Mouse (Mus musculus): ENCODE data around the gene Ankef1. TPM values are rescaled to one million over a fixed set of nuclear protein-coding genes. Genes with fewer than 3 reads are reported as not detected.

Ankef1 gene
- polyA plus RNA-seq, 1 experiment = not detected

DNA sequence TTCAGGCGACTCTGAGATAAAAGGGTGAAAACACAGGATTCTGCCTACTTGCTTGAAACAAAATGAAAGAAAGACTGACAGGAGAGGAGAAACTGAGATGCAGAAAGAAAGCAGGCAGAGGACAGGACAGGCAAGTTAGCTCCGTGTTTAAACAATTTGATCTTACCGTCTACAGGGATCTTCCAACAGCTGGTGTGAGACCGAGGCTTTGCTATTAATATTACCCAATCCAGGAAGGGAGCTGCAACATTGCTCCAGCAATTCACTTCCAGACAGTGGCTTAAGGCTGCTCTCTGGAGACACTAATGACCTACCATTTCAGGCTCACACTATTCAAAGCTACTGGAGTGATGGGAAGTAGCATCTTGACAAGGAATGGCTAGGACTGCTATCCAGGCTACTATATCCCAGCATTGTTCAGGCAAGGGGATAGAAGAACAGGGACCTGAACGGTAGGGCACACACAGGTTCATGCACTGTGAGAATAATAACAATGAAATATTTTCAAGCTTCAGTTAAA is 99.0 kb downstream of the Ankef1 start:
- no peak for TF ChIP-seq CTCF (IDR thresholded peaks at IDR 0.05; ENCODE audit: low read depth, low read length)
- no peaks in the 10 kb centered on the region for H3K9me3 ChIP-seq (replicated peaks; ENCODE audit: control insufficient read depth, insufficient read depth, low read length, poor library complexity, severe bottlenecking)

DNA sequence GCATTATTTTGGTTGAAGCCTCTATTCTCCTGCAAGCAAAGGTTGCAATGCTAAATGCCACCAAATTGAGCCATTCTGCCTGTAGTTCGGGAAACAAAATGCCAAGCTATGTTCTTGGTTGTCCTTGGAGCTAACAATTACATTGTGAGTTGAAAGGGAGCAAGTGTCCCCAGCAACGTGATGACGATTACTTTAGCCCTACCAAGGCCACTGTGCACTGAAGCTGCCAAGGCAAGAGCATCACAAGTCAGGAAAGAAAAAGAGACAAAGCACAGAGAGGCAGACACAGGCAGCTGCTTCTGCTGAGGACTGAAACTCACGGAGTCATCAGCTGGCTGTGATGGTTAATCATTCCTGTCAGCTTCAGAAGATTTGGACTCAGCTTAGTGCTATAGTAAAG is 99.5 kb downstream of the Ankef1 start:
- Histone ChIP-seq H3K9me3 (replicated peaks; ENCODE audit: control insufficient read depth, insufficient read depth, low read length, poor library complexity, severe bottlenecking) (no peaks in the 10 kb centered on the region), H3K9ac (ENCODE audit: low read depth, poor library complexity, severe bottlenecking) (no peak overlapping the region), H3K4me1 (ENCODE audit: control insufficient read depth, insufficient read depth, low read length) (no peaks in the 10 kb centered on the region), H3K27ac (ENCODE audit: insufficient read depth, low read length) (no peak overlapping the region), H3K4me3 (ENCODE audit: low read depth, low read length) (no peak overlapping the region), H3K27me3 (ENCODE audit: control insufficient read depth, insufficient read depth, low read length, poor library complexity, severe bottlenecking) (no peaks in the 10 kb centered on the region), H3K36me3 (ENCODE audit: control insufficient read depth, insufficient read depth, low read length, poor library complexity, severe bottlenecking) (no peaks in the 10 kb centered on the region)
- TF ChIP-seq CTCF (IDR thresholded peaks at IDR 0.05; ENCODE audit: low read depth, low read length) = no peak

More for the DNA sequence above, 99.0 kb downstream of the Ankef1 start:
- Histone ChIP-seq H3K27ac (ENCODE audit: insufficient read depth, low read length) (no peak overlapping the region), H3K36me3 (ENCODE audit: control insufficient read depth, insufficient read depth, low read length, poor library complexity, severe bottlenecking) (no peaks in the 10 kb centered on the region), H3K4me3 (ENCODE audit: low read depth, low read length) (no peak overlapping the region), H3K27me3 (ENCODE audit: control insufficient read depth, insufficient read depth, low read length, poor library complexity, severe bottlenecking) (no peaks in the 10 kb centered on the region), H3K4me1 (ENCODE audit: control insufficient read depth, insufficient read depth, low read length) (no peaks in the 10 kb centered on the region), H3K9ac (ENCODE audit: low read depth, poor library complexity, severe bottlenecking) (no peak overlapping the region)

Other genes starting within 250 kb of the Ankef1 start
- gene Pak7, start 113.9 kb upstream of the Ankef1 start, polyA plus RNA-seq (2011; ENCODE audit: insufficient read depth, insufficient read length, low read depth, missing spikeins) = not detected in 2 replicates
- 0.72 and 1.0 TPM in 2 replicates for gene Snap25, start 211.5 kb downstream of the Ankef1 start, polyA plus RNA-seq (2011; ENCODE audit: insufficient read depth, insufficient read length, low read depth, missing spikeins)

Measured in ES-Bruce4 (cell line).